Mouse (Mus musculus): ENCODE data around the gene Krtcap2. TPM values are rescaled to one million over a fixed set of nuclear protein-coding genes. Genes with fewer than 3 reads are reported as not detected.

Krtcap2 gene
- polyA plus RNA-seq (2015; fragmentation: Nextera tagmentation; extraction: Ambion mirVana) = 332 and 333 TPM in 2 replicates

DNA sequence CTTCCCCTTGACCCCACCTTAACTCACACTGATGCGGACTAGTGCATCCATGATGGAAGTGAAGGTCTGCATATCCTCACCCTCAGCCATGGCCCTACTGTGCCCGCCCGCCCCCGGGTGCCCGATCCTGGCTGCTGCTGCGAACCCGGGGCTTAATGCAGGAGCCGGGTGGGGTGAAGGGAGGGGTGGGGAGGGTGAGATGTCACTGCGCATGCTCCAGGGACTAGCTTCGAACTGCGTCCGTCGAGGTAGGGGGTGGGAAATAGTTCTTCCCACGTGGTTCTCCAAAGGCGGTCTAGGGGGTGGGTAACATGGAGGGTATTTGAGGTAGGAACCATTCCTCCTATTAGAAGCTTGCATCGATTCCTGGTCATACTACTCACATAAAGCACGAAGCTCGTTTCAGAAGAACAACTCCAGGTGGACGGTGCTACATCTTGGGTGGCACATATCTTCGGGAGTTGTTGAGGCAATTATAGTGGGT lies at the start of gene Krtcap2:
Krtcap2 (plus strand) TSS at position 279 of the 484 bp plus-strand sequence.
- peaks cover 35% of the 10 kb centered on the region for H3K36me3 ChIP-seq
- peaks cover 45% of the 10 kb centered on the region for H3K4me1 ChIP-seq
- peak within 1 kb of the TSS; percentile 87 for H3K9ac ChIP-seq
- ATAC-seq (ENCODE audit: low FRiP score, low read depth) = peak; percentile 21; the same call in 1 of the 2 replicates
- WGBS = 3% methylated on average over 19 of the region's 20 CpGs
- H3K27ac ChIP-seq = peak within 1 kb of the TSS; percentile 74
- peak within 1 kb of the TSS; percentile 77 for H3K4me3 ChIP-seq
- H3K27me3 ChIP-seq = no peaks in the 10 kb centered on the region
- H3K4me2 ChIP-seq (replicated peaks) = peak within 1 kb of the TSS; percentile 91
- no peaks in the 10 kb centered on the region for H3K9me3 ChIP-seq

DNA sequence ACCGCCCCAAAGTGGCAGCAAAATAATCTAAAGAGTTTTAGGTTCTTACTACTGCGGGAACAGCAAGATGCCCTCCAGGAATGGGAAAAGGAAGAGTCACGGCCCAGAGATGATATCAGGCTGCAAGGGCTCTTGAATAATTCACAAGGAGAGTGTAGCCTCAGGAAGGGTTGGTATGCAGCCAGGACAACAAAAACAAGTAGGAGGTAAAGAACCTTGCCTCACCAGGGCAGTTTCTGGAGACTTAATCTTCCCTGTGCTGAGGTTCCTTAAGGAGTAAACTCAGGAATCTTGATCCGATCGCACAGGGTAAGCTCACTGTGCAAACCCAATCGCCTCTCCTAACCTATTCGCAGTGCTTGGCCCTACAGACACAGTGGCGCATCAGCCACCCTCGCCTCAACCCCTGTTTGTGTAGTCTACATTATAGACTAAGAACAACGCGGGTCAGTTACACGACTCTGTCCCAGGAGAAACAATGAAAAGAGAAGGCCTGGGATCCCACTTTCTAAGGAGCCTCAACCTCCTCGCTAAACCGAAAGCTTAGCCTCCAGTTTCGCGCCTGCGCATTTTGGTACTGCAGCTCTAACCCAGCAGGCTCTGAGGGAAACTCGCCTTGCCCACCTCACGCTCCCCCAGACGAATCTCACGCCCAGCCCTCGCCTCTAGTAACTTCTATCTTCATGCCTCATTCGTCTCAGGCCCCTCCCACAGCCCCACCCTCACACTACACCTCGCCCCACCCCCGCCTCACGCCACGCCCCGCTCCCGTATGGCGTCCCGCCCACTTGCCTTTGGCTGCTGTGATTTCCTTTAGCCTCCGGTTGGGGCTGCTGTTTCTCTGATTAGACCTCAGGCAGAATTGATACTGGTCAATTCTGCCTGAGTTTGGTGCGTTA lies 49.5 kb upstream of the Krtcap2 start:
- Histone ChIP-seq H3K4me3 (peak overlapping the region; percentile 41), H3K4me2 (replicated peaks) (peak overlapping the region; percentile 67), H3K27ac (peak overlapping the region; percentile 85), H3K9me3 (no peaks in the 10 kb centered on the region), H3K4me1 (peaks cover 10% of the 10 kb centered on the region), H3K36me3 (no peaks in the 10 kb centered on the region), H3K27me3 (no peaks in the 10 kb centered on the region), H3K9ac (peak overlapping the region; percentile 73)
- 10% methylated on average over 33 of the region's 33 CpGs for WGBS
- peak; percentile 98 for ATAC-seq (ENCODE audit: low FRiP score, low read depth)

DNA sequence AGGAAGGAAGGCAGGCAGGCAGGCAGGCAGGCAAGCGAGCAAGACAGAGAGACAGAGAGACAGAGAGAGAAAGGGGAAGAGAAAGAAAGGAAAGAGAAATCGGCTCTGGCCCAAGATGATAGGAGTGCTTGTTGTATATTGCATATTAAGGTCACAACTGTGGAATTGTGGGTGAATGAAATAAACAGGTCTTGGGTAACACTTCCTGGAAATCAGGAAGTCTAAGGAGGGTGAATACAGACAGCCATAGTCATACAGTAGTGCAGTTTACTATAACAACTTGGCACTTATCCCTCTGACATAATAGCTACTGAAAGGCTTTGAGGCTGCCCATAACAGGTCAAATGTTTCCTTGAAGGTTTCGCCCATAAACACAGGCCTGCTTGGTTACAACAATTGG lies 45.9 kb upstream of the Krtcap2 start:
- H3K36me3 ChIP-seq = peaks cover 10% of the 10 kb centered on the region
- ATAC-seq (ENCODE audit: low FRiP score, low read depth) = no peak
- 75% methylated on average over 3 of the region's 3 CpGs for WGBS

DNA sequence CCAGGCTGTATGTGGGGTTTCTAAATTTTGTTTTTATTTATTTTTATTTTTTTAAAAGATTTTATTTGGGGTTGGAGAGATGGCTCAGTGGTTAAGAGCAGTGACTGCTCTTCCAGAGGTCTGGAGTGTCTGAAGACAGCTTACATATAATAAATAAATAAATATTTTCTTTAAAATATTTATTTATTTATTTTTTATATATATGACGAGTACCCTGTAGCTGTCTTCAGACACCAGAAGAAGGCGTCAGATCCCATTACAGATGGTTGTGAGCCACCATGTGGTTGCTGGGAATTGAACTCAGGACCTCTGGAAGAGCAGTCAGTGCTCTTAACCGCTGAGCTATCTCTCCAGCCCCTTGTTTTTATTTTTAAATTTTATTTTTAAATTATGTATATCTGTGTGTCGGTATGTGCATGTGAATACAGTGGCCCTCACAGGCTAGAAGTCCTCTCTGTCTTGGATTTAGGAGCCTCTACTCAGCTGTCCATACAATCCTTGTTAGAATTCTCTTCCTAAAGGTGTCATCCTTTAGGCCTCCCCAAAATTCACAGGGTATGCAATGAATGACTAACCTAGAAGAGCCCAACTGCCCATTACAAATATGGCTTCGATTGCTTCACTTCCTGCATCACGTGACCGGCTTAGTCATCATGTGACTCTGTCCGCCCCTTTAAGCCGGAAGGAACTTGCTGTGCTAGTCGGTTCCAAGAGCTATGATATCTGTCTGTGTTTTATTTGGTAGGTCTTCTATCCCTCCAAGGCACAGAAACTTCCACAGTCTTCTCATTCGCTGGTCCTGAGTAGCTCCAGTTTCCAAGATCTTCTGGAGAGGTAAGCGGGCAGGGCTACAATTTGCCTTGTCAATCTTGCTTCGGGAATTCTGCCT lies 43.3 kb upstream of the Krtcap2 start, which contains the start of gene Gba:
Gba (plus strand) TSS at position 676 of the 889 bp plus-strand sequence.
- Histone ChIP-seq H3K4me2 (replicated peaks) (peak within 1 kb of the TSS; percentile 75), H3K27me3 (no peaks in the 10 kb centered on the region), H3K36me3 (peaks cover 34% of the 10 kb centered on the region), H3K9ac (peak within 1 kb of the TSS; percentile 70), H3K4me1 (peaks cover 6% of the 10 kb centered on the region), H3K27ac (no peak within 1 kb of the TSS), H3K9me3 (no peaks in the 10 kb centered on the region), H3K4me3 (peak within 1 kb of the TSS; percentile 60)
- WGBS = 27% methylated on average over 13 of the region's 13 CpGs
- peak; percentile 91 for ATAC-seq (ENCODE audit: low FRiP score, low read depth)

More for the DNA sequence above, 45.9 kb upstream of the Krtcap2 start:
- no peaks in the 10 kb centered on the region for H3K27me3 ChIP-seq
- no peaks in the 10 kb centered on the region for H3K9me3 ChIP-seq
- H3K4me3 ChIP-seq = no peak overlapping the region
- no peak overlapping the region for H3K9ac ChIP-seq
- no peak overlapping the region for H3K27ac ChIP-seq
- peaks cover 16% of the 10 kb centered on the region for H3K4me1 ChIP-seq
- H3K4me2 ChIP-seq (replicated peaks) = no peak overlapping the region

DNA sequence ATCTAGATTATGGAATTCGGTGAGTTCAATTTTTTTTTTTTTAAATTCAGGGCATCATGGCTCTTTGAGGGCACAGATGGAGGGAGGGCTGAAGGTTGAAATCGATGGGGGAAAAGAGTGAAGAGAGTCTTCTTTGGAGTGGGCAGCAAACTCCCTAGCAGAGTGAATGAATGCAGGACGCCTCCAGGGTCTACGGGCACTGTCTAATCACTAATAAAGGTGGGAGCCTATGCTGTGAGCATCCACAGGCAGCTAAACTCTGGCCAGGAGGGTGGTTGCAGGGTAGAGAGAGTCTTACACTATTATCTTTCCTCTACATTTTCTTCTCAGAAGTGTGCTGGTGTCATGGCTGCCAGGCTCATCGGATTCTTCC lies 42.6 kb upstream of the Krtcap2 start:
- peaks cover 40% of the 10 kb centered on the region for H3K36me3 ChIP-seq

DNA sequence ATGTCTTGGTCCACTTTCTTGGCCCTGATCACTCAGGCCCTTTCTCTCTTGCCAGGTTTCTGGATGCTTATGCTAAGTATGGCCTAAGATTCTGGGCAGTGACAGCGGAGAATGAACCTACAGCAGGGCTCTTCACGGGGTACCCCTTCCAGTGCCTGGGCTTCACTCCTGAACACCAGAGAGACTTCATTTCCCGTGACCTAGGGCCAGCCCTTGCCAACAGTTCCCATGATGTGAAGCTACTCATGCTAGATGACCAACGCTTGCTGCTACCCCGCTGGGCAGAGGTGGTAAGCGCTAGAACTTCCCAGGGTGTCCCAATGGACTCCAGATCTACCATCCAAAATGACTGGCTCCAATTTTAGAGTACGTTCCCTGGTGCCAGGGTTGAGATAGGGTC lies 39.7 kb upstream of the Krtcap2 start:
- ATAC-seq (ENCODE audit: low FRiP score, low read depth) = no peak
- Histone ChIP-seq H3K27me3 (no peaks in the 10 kb centered on the region), H3K4me1 (peaks cover 6% of the 10 kb centered on the region), H3K9me3 (no peaks in the 10 kb centered on the region), H3K4me2 (replicated peaks) (no peak overlapping the region), H3K36me3 (peaks cover 69% of the 10 kb centered on the region), H3K27ac (no peak overlapping the region), H3K4me3 (no peak overlapping the region), H3K9ac (no peak overlapping the region)
- WGBS = 91% methylated on average over 7 of the region's 7 CpGs

More for the DNA sequence above, 42.6 kb upstream of the Krtcap2 start:
- H3K9me3 ChIP-seq = no peaks in the 10 kb centered on the region
- no peaks in the 10 kb centered on the region for H3K27me3 ChIP-seq
- 39% methylated on average over 5 of the region's 5 CpGs for WGBS
- H3K4me2 ChIP-seq (replicated peaks) = peak overlapping the region; percentile 75
- peak overlapping the region; percentile 70 for H3K9ac ChIP-seq
- peaks cover 6% of the 10 kb centered on the region for H3K4me1 ChIP-seq
- peak overlapping the region; percentile 60 for H3K4me3 ChIP-seq
- H3K27ac ChIP-seq = no peak overlapping the region
- no peak for ATAC-seq (ENCODE audit: low FRiP score, low read depth)

DNA sequence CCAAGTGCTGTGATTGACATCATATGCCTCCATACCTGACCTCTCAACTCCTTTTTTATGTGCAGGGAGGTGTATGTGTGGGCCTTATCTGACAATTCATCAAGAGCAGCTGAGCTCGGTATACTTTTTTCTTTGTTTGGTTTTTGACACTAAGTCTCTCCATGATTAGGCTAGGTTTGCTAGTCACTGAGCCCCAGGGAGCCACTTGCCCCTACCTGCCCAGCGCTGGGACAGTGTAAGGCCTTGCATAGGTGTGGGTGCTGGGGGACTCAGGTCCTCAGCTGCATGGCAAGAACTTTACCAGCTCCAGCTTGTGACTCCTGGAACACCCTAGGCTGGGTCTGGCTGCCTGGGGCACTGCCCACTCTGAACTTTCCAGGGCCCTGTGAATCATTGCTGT lies 39.1 kb upstream of the Krtcap2 start:
- H3K4me3 ChIP-seq = no peak overlapping the region
- H3K27me3 ChIP-seq = no peaks in the 10 kb centered on the region
- H3K9me3 ChIP-seq = no peaks in the 10 kb centered on the region
- no peak for ATAC-seq (ENCODE audit: low FRiP score, low read depth)
- no peak overlapping the region for H3K9ac ChIP-seq
- no peak overlapping the region for H3K27ac ChIP-seq
- WGBS = 88% methylated on average over 2 of the region's 2 CpGs
- H3K4me2 ChIP-seq (replicated peaks) = no peak overlapping the region
- H3K4me1 ChIP-seq = peaks cover 6% of the 10 kb centered on the region
- H3K36me3 ChIP-seq = peaks cover 69% of the 10 kb centered on the region

DNA sequence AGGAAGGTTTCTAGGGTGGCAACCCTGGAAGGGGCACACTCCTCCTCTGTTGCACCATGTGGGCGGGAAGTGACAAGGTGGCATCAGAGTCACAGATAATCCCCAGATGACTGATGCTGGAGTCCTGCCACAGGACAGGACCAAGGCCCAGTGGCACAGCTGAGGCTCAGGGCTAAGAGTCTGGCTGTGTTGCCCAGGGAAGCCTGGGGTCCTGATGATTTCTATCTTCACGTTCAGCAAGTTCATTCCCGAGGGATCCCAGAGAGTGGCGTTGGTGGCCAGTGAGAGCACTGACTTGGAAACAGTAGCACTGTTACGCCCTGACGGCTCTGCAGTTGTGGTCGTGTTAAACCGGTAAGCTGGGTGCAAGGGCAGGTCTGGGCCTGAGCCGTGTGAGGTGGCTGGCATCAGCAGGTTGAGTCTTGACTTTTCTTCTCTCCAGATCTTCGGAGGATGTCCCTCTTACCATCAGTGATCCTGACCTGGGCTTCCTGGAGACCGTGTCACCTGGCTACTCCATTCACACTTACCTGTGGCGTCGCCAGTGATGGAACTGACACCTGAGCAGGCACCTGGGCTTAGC lies 37.6 kb upstream of the Krtcap2 start:
- H3K9me3 ChIP-seq = no peaks in the 10 kb centered on the region
- H3K4me3 ChIP-seq = no peak overlapping the region
- H3K27me3 ChIP-seq = no peaks in the 10 kb centered on the region
- ATAC-seq (ENCODE audit: low FRiP score, low read depth) = no peak
- no peak overlapping the region for H3K9ac ChIP-seq
- H3K4me1 ChIP-seq = peaks cover 17% of the 10 kb centered on the region
- no peak overlapping the region for H3K4me2 ChIP-seq (replicated peaks)
- no peak overlapping the region for H3K27ac ChIP-seq
- peaks cover 75% of the 10 kb centered on the region for H3K36me3 ChIP-seq
- 89% methylated on average over 13 of the region's 13 CpGs for WGBS

DNA sequence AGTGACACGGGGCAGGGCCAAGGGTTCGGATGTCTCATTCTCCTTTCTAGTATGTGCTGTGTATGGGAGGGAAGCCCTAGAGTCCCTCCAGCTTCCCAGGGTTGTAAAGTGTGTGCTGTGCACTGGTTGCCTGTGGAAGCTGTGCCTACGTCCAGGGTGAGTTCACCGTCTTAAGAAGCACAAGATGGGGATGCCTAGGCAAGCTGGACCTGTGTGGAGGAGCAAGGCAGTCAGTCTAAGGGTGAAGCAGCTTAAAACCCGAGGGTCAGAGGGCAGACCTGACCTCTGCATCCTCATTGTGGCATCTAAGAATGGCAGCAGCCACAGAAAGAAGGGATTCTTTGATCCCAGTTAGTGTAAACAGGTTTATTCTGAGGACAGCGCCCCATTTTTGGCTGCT lies 37.0 kb upstream of the Krtcap2 start:
- peaks cover 75% of the 10 kb centered on the region for H3K36me3 ChIP-seq
- no peak overlapping the region for H3K4me3 ChIP-seq
- no peak for ATAC-seq (ENCODE audit: low FRiP score, low read depth)
- no peak overlapping the region for H3K9ac ChIP-seq
- no peaks in the 10 kb centered on the region for H3K27me3 ChIP-seq
- no peaks in the 10 kb centered on the region for H3K9me3 ChIP-seq
- no peak overlapping the region for H3K27ac ChIP-seq
- H3K4me1 ChIP-seq = peaks cover 15% of the 10 kb centered on the region
- WGBS = 80% methylated on average over 6 of the region's 6 CpGs
- no peak overlapping the region for H3K4me2 ChIP-seq (replicated peaks)

DNA sequence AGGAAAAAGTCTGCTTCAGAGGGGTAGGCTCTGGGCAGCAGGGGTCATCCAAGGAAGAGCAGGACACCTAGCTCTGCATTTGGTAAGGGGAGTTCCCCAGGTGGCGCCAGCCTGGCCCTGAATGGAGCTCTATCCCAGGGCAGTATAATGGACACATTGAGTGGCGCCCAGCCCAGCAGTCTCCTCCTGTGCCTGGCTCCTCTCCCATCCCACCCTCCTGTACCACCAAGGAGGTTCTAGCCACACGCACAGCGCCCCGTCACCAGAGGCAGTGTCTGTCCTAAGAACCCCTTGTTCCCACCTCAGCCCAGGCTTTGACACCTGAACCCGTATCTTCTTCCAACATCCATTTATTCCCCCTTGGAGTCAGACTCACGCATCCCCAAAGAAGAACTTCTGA lies 36.0 kb upstream of the Krtcap2 start:
- Histone ChIP-seq H3K27ac (no peak overlapping the region), H3K4me3 (no peak overlapping the region), H3K27me3 (no peaks in the 10 kb centered on the region), H3K4me1 (peaks cover 18% of the 10 kb centered on the region), H3K4me2 (replicated peaks) (no peak overlapping the region), H3K9ac (no peak overlapping the region), H3K36me3 (peaks cover 67% of the 10 kb centered on the region), H3K9me3 (no peaks in the 10 kb centered on the region)
- 91% methylated on average over 7 of the region's 7 CpGs for WGBS
- ATAC-seq (ENCODE audit: low FRiP score, low read depth) = no peak

DNA sequence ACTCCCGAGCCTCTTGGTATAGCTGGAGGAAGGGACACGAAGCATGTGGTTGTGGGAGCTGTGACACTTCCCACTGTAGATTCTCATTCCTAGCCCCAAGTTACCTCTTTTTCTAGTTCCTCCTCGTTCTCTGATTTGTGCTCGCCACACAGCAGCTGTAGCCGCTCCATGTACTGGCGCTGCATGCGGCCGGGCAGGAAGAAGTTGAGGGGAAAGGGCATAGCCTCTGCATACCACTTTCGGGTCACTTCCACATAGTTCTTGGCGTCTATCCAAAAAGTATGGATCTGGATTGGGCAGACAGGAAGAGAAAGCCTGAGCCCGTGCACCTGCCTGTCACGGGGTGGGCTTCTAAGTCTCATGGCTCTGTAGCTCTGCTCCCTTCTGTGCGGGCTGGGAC lies 35.6 kb upstream of the Krtcap2 start:
- Histone ChIP-seq H3K36me3 (peaks cover 63% of the 10 kb centered on the region), H3K27ac (peak overlapping the region; percentile 29; the same call in 1 of the 2 replicates), H3K9me3 (no peaks in the 10 kb centered on the region), H3K4me3 (no peak overlapping the region), H3K4me1 (peaks cover 23% of the 10 kb centered on the region), H3K4me2 (replicated peaks) (no peak overlapping the region), H3K9ac (no peak overlapping the region), H3K27me3 (no peaks in the 10 kb centered on the region)
- no peak for ATAC-seq (ENCODE audit: low FRiP score, low read depth)
- WGBS = 84% methylated on average over 13 of the region's 13 CpGs
